ENCODE assay signal across 14 mouse cellular contexts in genomic region chr9:88527956-88528355, GRCm38 (mm10). TPM values are rescaled to one million over a fixed set of nuclear protein-coding genes. Genes with fewer than 3 reads are reported as not detected.
"Had no signal": no experiment of that assay in that cellular context is flagged by ENCODE, and none has a peak within 500 bp of the region (broad histone marks: within the 10 kb centered on the region; RNA-seq: fewer than 3 reads in every experiment).

No protein-coding gene starts in this region.

- H3K27me3 ChIP-seq: liver, embryonic 12.5 days; midbrain, embryonic 15.5 days; neural tube, embryonic 12.5 days had no signal

- H3K36me3 ChIP-seq: limb, embryonic 10.5 days; liver, embryonic 12.5 days; midbrain, embryonic 15.5 days; neural tube, embryonic 12.5 days had no signal

- H3K9me3 ChIP-seq: limb, embryonic 10.5 days; liver, embryonic 12.5 days; midbrain, embryonic 15.5 days; neural tube, embryonic 12.5 days had no signal

- H3K4me3 ChIP-seq: left cerebral cortex, adult 2 months; limb, embryonic 10.5 days; liver, embryonic 12.5 days; midbrain, embryonic 15.5 days; neural tube, embryonic 12.5 days had no signal

- ATAC-seq: liver, embryonic 12.5 days; midbrain, embryonic 15.5 days had no signal

- H3K9ac ChIP-seq: liver, embryonic 12.5 days; lung, embryonic 14.5 days; midbrain, embryonic 15.5 days; neural tube, embryonic 12.5 days had no signal

- H3K4me2 ChIP-seq: liver, embryonic 12.5 days; lung, embryonic 14.5 days; midbrain, embryonic 11.5 days; midbrain, embryonic 15.5 days; neural tube, embryonic 12.5 days had no signal

- DNase-seq: lung, embryonic 14.5 days; lung, postnatal 10 days; lung, postnatal 4 days; thymus, postnatal 14 days had no signal

- H3K27ac ChIP-seq: left cerebral cortex, adult 2 months; limb, embryonic 10.5 days; liver, embryonic 12.5 days; midbrain, embryonic 15.5 days; neural tube, embryonic 12.5 days; stomach, postnatal 0 days had no signal

RNA-seq across cellular contexts. Expression of gene Trim43a, which starts 52.7 kb away (rescaled TPM):
- total RNA-seq: megakaryocyte, adult 5-6 weeks; monocyte, adult 5-6 weeks; neutrophil, adult 5-6 weeks had no signal
- polyA plus RNA-seq: liver, embryonic 12.5 days; lung, embryonic 14.5 days; midbrain, embryonic 11.5 days had no signal
